Mouse (Mus musculus): ENCODE measurements around the gene Dppa2. TPM values are rescaled to one million over a fixed set of nuclear protein-coding genes. Genes with fewer than 3 reads are reported as not detected.

Gene Dppa2
- polyA plus RNA-seq, 1 experiment from 2014 or later = 0.07 TPM

DNA sequence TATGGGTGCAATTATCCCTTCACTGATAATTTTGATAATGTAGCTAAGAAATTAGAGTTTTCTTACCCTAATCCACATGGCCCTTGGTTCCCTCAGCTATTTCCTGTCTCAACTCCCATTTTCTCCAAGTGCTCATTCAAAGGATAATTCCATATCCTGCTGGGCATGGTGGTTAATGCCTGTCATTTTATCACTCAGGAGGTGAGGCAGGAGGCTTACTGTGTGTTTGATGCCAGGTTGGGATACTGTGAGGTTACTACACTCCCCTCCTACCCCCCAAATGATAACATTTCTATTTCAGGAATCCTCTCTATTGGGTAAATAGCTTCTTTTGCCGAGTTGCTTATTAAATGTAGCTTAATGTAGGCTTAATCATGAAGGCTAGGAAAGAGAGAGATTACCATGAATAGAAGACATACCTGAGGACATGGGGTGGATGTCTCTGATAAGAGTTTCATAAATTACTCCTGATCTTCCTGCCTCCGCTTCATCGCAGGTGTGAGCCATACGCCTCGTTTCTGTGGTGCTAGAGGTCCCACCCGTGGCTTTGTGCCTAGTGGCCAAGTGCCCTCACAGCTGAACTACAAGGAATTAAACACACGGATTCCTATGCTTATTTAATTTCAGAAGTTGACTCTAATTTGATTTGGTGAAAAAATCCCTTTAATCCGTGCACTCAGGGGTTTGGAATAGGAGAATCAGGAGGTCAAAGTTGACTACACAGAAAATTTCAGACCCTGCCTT, 20.1 kb downstream of the Dppa2 start:
- 85% methylated on average over 8 of the region's 8 CpGs for WGBS
- no peaks in the 10 kb centered on the region for H3K27me3 ChIP-seq (replicated peaks; ENCODE audit: control insufficient read depth, insufficient read depth, low read length)
- no peak overlapping the region for H3K27ac ChIP-seq (ENCODE audit: low read depth)
- H3K36me3 ChIP-seq (ENCODE audit: control insufficient read depth, insufficient read depth, low read length) = no peaks in the 10 kb centered on the region
- DNase-seq (ENCODE audit: low spot score) (no peak), ATAC-seq (replicated peaks; ENCODE audit: low FRiP score, low TSS enrichment, low read depth) (no peak)
- H3K4me1 ChIP-seq (replicated peaks; ENCODE audit: control insufficient read depth, insufficient read depth, low read length) = no peaks in the 10 kb centered on the region
- H3K9ac ChIP-seq (ENCODE audit: low read length) = no peak overlapping the region
- H3K9me3 ChIP-seq (ENCODE audit: control insufficient read depth, low read length) = no peaks in the 10 kb centered on the region
- no peak overlapping the region for H3K4me3 ChIP-seq (ENCODE audit: low read depth, low read length)
- no peak overlapping the region for H3K4me2 ChIP-seq (ENCODE audit: low read length)

DNA sequence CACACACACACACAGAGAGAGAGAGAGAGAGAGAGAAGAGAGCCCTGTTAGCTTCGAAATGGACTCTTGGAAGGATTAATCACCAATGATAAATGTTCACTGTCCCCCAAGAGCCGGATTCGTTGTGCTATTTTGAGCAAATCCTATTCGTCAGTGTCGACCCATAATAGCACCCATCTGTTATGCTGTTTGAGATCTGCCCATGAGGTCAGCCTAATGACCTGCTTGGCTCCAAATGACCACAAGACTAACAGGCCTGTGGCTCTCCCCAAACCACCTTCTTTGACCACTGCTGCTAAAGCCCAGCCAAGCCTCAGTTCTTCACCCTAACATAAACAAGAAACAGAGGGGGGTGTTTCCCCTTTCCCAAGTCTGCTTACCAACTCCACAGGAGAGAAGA, 23.2 kb downstream of the Dppa2 start:
- no peaks in the 10 kb centered on the region for H3K4me1 ChIP-seq (replicated peaks; ENCODE audit: control insufficient read depth, insufficient read depth, low read length)
- DNase-seq (ENCODE audit: low spot score) (no peak), ATAC-seq (replicated peaks; ENCODE audit: low FRiP score, low TSS enrichment, low read depth) (no peak)
- no peak overlapping the region for H3K4me3 ChIP-seq (ENCODE audit: low read depth, low read length)
- no peak overlapping the region for H3K9ac ChIP-seq (ENCODE audit: low read length)
- no peaks in the 10 kb centered on the region for H3K27me3 ChIP-seq (replicated peaks; ENCODE audit: control insufficient read depth, insufficient read depth, low read length)
- H3K36me3 ChIP-seq (ENCODE audit: control insufficient read depth, insufficient read depth, low read length) = no peaks in the 10 kb centered on the region
- H3K4me2 ChIP-seq (ENCODE audit: low read length) = no peak overlapping the region
- H3K9me3 ChIP-seq (ENCODE audit: control insufficient read depth, low read length) = no peaks in the 10 kb centered on the region
- 24% methylated on average over 5 of the region's 5 CpGs for WGBS
- H3K27ac ChIP-seq (ENCODE audit: low read depth) = no peak overlapping the region

DNA sequence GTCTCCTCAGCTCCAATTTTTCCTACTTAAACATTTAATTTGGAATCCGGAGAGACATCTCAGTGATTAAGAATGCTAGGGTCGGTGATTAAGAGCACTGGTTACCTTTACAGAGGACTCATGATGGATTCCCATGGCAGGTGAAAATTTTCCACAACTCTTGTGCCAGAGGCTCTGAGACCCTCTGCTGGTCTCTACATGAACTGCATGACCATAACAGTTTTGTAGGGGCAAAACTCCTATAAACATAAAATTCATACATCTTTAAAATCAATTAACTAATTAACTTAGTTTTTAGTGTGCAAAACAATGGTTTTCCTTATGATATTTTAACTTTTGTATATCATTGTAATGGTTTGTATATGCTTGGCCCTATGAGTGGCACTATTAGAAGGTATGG, 24.7 kb downstream of the Dppa2 start:
- Histone ChIP-seq H3K4me2 (ENCODE audit: low read length) (no peak overlapping the region), H3K9ac (ENCODE audit: low read length) (no peak overlapping the region), H3K9me3 (ENCODE audit: control insufficient read depth, low read length) (no peaks in the 10 kb centered on the region), H3K36me3 (ENCODE audit: control insufficient read depth, insufficient read depth, low read length) (no peaks in the 10 kb centered on the region), H3K27ac (ENCODE audit: low read depth) (no peak overlapping the region), H3K27me3 (replicated peaks; ENCODE audit: control insufficient read depth, insufficient read depth, low read length) (no peaks in the 10 kb centered on the region), H3K4me1 (replicated peaks; ENCODE audit: control insufficient read depth, insufficient read depth, low read length) (no peaks in the 10 kb centered on the region), H3K4me3 (ENCODE audit: low read depth, low read length) (no peak overlapping the region)
- no peak for ATAC-seq (replicated peaks; ENCODE audit: low FRiP score, low TSS enrichment, low read depth)
- WGBS = 93% methylated on average over 2 of the region's 2 CpGs
- DNase-seq (ENCODE audit: low spot score) = no peak

DNA sequence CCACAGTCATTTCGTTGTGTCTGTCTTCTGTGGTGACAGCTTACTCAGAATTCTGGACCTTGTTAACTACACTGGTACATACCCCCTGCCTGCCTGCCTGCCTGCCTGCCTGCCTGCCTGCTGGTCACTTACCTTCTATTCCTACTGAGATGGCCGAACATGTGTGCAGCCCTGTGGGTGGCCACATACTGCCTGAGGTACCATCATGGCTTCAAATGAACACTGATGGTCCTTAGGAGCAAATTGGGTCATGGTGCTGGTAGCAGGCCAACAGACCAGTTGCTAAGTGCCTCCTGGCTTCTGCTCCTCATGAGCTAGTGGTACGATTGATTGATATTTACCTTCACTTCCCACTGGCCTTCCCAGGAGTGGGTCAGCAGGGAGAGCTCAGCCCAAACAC, 28.1 kb downstream of the Dppa2 start:
- 76% methylated on average over 3 of the region's 3 CpGs for WGBS
- H3K4me1 ChIP-seq (replicated peaks; ENCODE audit: control insufficient read depth, insufficient read depth, low read length) = no peaks in the 10 kb centered on the region
- DNase-seq (ENCODE audit: low spot score) = no peak
- no peak overlapping the region for H3K9ac ChIP-seq (ENCODE audit: low read length)
- no peaks in the 10 kb centered on the region for H3K36me3 ChIP-seq (ENCODE audit: control insufficient read depth, insufficient read depth, low read length)
- H3K27me3 ChIP-seq (replicated peaks; ENCODE audit: control insufficient read depth, insufficient read depth, low read length) = no peaks in the 10 kb centered on the region
- H3K4me3 ChIP-seq (ENCODE audit: low read depth, low read length) = no peak overlapping the region
- H3K9me3 ChIP-seq (ENCODE audit: control insufficient read depth, low read length) = no peaks in the 10 kb centered on the region
- ATAC-seq (replicated peaks; ENCODE audit: low FRiP score, low TSS enrichment, low read depth) = no peak
- H3K27ac ChIP-seq (ENCODE audit: low read depth) = no peak overlapping the region
- no peak overlapping the region for H3K4me2 ChIP-seq (ENCODE audit: low read length)

DNA sequence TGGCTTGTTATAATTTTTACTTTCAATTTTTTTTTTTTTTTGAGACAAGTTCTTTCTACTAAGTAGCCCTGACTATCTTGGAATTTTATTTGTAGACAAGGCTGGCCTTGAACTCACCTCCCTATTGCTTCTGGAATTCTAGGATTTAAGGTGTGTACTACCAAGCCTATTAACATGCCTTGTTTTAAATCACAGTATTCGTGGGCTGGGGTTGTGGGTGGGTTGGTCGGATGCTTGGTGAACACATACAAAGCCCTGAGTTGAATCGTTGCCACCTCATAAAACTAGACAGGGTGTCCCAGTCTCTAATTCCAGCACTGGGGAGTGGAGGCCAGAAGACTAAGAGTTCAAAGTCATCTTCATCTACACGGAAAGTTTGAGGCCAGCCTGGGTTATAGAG, 31.6 kb downstream of the Dppa2 start:
- H3K4me3 ChIP-seq (ENCODE audit: low read depth, low read length) = no peak overlapping the region
- H3K9ac ChIP-seq (ENCODE audit: low read length) = no peak overlapping the region
- ATAC-seq (replicated peaks; ENCODE audit: low FRiP score, low TSS enrichment, low read depth) (no peak), DNase-seq (ENCODE audit: low spot score) (no peak)
- no peak overlapping the region for H3K4me2 ChIP-seq (ENCODE audit: low read length)
- H3K9me3 ChIP-seq (ENCODE audit: control insufficient read depth, low read length) = no peaks in the 10 kb centered on the region
- no peaks in the 10 kb centered on the region for H3K27me3 ChIP-seq (replicated peaks; ENCODE audit: control insufficient read depth, insufficient read depth, low read length)
- WGBS = 86% methylated on average over 4 of the region's 4 CpGs
- no peak overlapping the region for H3K27ac ChIP-seq (ENCODE audit: low read depth)
- no peaks in the 10 kb centered on the region for H3K36me3 ChIP-seq (ENCODE audit: control insufficient read depth, insufficient read depth, low read length)
- H3K4me1 ChIP-seq (replicated peaks; ENCODE audit: control insufficient read depth, insufficient read depth, low read length) = no peaks in the 10 kb centered on the region

DNA sequence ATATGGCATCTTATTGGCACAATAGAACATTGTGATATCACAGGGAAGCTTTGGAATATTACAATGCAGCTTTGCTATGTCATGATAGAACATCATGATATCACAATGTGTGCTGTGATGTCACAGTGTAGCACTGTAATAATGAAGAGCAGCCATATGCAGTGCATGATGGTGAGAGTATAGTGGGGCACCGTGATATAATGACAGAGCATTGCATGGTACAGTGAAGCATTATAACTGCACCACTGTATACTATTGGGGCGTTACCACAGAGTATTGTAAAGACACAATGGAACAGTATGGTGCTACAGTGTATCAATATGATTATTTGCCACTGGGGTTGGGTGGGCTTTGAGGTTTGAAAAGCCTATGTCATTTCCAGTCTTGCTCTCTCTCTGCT, 40.5 kb downstream of the Dppa2 start:
- Histone ChIP-seq H3K27me3 (replicated peaks; ENCODE audit: control insufficient read depth, insufficient read depth, low read length) (no peaks in the 10 kb centered on the region), H3K9me3 (ENCODE audit: control insufficient read depth, low read length) (no peaks in the 10 kb centered on the region), H3K4me2 (ENCODE audit: low read length) (no peak overlapping the region), H3K4me1 (replicated peaks; ENCODE audit: control insufficient read depth, insufficient read depth, low read length) (no peaks in the 10 kb centered on the region), H3K27ac (ENCODE audit: low read depth) (no peak overlapping the region), H3K9ac (ENCODE audit: low read length) (no peak overlapping the region), H3K4me3 (ENCODE audit: low read depth, low read length) (no peak overlapping the region), H3K36me3 (ENCODE audit: control insufficient read depth, insufficient read depth, low read length) (no peaks in the 10 kb centered on the region)
- ATAC-seq (replicated peaks; ENCODE audit: low FRiP score, low TSS enrichment, low read depth) (no peak), DNase-seq (ENCODE audit: low spot score) (no peak)
- 91% methylated on average over 2 of the region's 2 CpGs for WGBS

DNA sequence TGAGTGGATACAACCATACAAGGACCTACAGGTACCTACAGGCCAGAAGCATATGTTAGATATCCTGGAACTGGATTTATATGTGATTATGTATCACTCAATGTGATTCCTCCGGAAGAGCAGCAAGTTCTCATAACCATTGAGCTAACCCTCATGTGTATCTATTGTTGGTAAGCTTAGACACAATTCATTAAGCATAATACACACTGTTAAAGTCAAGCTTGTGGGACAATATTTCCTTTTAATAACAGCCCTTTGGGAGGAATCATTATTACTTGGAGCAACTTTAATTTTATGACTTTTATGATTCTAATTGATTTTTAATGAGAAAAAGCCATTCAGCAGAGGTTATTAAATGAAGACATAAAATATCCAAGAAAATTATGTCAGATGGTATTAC, 43.5 kb downstream of the Dppa2 start:
- H3K27ac ChIP-seq (ENCODE audit: low read depth) = no peak overlapping the region
- H3K4me1 ChIP-seq (replicated peaks; ENCODE audit: control insufficient read depth, insufficient read depth, low read length) = no peaks in the 10 kb centered on the region
- H3K36me3 ChIP-seq (ENCODE audit: control insufficient read depth, insufficient read depth, low read length) = no peaks in the 10 kb centered on the region
- no peaks in the 10 kb centered on the region for H3K27me3 ChIP-seq (replicated peaks; ENCODE audit: control insufficient read depth, insufficient read depth, low read length)
- DNase-seq (ENCODE audit: low spot score) (no peak), ATAC-seq (replicated peaks; ENCODE audit: low FRiP score, low TSS enrichment, low read depth) (no peak)
- H3K4me2 ChIP-seq (ENCODE audit: low read length) = no peak overlapping the region
- no peak overlapping the region for H3K9ac ChIP-seq (ENCODE audit: low read length)
- H3K4me3 ChIP-seq (ENCODE audit: low read depth, low read length) = no peak overlapping the region
- no peaks in the 10 kb centered on the region for H3K9me3 ChIP-seq (ENCODE audit: control insufficient read depth, low read length)
- 84% methylated on average over 1 of the region's 1 CpGs for whole genome bisulfite sequencing

DNA sequence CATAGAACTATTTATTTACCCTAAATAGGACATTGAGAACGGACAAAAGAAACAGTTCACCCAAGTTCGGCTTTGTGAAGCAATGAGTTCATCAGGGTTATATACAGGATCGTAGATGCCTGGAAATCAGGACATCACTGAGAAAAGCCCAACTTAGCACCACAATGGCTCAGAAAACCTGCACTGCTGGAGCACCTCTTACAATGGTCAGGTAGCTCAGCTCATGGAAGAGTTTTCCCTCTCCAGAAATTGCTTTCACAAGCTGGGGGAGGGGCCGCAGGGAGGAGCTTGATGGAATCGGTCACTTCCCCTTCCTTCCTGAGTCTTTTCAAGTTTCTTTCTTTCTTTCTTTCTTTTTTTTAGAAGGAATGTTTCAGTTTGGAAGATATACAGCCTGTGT, 52.0 kb downstream of the Dppa2 start:
- H3K9ac ChIP-seq (ENCODE audit: low read length) = no peak overlapping the region
- no peak for ATAC-seq (replicated peaks; ENCODE audit: low FRiP score, low TSS enrichment, low read depth)
- no peaks in the 10 kb centered on the region for H3K27me3 ChIP-seq (replicated peaks; ENCODE audit: control insufficient read depth, insufficient read depth, low read length)
- WGBS = 88% methylated on average over 5 of the region's 5 CpGs
- H3K36me3 ChIP-seq (ENCODE audit: control insufficient read depth, insufficient read depth, low read length) = no peaks in the 10 kb centered on the region
- no peaks in the 10 kb centered on the region for H3K4me1 ChIP-seq (replicated peaks; ENCODE audit: control insufficient read depth, insufficient read depth, low read length)
- H3K9me3 ChIP-seq (ENCODE audit: control insufficient read depth, low read length) = no peaks in the 10 kb centered on the region
- no peak overlapping the region for H3K4me2 ChIP-seq (ENCODE audit: low read length)
- no peak for DNase-seq (ENCODE audit: low spot score)
- H3K4me3 ChIP-seq (ENCODE audit: low read depth, low read length) = no peak overlapping the region
- no peak overlapping the region for H3K27ac ChIP-seq (ENCODE audit: low read depth)

DNA sequence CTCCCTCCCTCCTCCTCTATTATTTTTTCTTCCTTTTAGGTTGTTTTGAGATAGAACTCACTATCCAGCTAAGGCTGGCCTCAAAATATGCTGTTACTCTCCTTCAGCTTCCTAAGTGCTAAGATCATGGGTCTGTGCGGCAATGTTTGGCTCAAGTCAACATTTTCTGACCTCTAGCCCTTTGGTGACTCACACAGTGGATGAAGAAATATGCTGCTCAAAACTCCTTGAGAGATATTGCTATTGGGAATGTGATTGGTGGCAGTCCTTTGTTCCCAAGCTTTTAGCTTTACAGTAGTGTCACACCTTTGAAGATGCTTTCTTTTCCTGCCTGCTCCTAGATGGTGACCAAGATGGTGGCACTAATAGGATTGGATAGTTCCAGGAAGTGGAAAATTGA, 52.7 kb downstream of the Dppa2 start:
- H3K4me3 ChIP-seq (ENCODE audit: low read depth, low read length) = no peak overlapping the region
- no peaks in the 10 kb centered on the region for H3K4me1 ChIP-seq (replicated peaks; ENCODE audit: control insufficient read depth, insufficient read depth, low read length)
- H3K9me3 ChIP-seq (ENCODE audit: control insufficient read depth, low read length) = no peaks in the 10 kb centered on the region
- 83% methylated on average over 1 of the region's 1 CpGs for WGBS
- H3K9ac ChIP-seq (ENCODE audit: low read length) = no peak overlapping the region
- no peak overlapping the region for H3K4me2 ChIP-seq (ENCODE audit: low read length)
- no peak overlapping the region for H3K27ac ChIP-seq (ENCODE audit: low read depth)
- no peaks in the 10 kb centered on the region for H3K36me3 ChIP-seq (ENCODE audit: control insufficient read depth, insufficient read depth, low read length)
- H3K27me3 ChIP-seq (replicated peaks; ENCODE audit: control insufficient read depth, insufficient read depth, low read length) = no peaks in the 10 kb centered on the region
- DNase-seq (ENCODE audit: low spot score) (no peak), ATAC-seq (replicated peaks; ENCODE audit: low FRiP score, low TSS enrichment, low read depth) (no peak)

Data from intestine, embryonic 14.5 days (tissue).